Mouse (Mus musculus) 416B (cell line): Measurements from ENCODE around the gene Hipk4.

Source experiments
- DNase-seq: peaks from one replicate; pipeline ENCODE4 v3.0.0; 2011; ENCODE audit warnings: low read depth

Hipk4 gene

DNA sequence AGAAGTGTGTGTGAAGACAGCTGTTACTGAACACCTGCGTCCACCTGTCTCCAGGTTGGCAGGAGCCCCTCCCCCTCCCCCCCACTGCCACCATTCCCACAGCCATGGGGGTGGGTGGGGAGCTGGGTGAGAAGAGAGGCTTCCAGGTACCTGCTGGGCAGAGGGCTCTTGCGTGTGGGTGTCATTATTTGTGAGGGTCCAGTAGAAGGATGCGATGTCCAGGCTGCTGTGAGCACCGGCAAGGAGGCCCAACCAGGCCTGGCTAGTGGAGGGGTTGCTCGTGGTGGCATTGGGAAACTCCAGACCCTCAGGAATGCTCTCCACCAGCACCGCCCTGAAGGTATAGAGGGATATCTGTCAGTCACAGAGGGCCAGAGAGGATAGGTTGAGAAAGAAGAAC is 17.9 kb downstream of the Hipk4 start:
- no peak for DNase-seq

DNA sequence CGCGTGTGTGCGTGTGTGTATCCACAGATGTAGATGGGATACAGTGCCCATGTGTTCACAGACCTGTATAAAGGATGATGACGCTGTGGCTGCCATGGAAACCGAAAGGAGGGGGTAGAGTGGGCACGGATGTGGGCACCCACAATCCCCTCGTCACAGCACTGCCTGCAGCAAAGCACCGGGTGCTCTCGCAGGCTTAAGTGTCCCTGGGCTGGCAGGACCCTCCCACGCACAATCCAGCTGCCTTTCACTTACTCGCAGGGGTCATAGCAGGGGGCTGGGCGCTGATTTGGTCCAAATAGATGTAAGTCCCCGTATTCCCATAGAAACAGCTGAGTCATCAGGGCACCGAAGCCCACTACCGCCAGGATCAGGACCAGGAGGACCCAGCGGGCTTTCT is 18.4 kb downstream of the Hipk4 start:
- DNase-seq = peak; percentile 23

DNA sequence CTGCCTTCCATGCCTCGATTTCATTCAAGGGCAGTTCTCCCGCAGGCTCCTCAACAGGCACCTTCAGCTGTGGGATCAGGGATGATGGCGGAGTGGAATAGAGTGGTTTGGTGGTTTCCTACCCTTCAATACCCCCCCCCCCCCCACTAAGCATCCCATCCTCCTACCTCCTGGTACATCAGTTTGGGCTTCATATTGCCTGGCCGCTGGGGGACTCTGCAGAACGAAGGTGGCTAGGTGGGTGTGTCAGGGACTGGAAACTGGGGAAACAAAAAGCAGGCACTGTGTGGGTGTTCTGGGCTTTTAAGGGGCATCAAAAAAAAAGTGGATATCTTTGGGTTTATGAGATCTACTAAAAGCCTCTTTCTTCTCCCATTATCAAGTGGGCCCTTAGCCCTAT is 18.9 kb downstream of the Hipk4 start:
- no peak for DNase-seq

DNA sequence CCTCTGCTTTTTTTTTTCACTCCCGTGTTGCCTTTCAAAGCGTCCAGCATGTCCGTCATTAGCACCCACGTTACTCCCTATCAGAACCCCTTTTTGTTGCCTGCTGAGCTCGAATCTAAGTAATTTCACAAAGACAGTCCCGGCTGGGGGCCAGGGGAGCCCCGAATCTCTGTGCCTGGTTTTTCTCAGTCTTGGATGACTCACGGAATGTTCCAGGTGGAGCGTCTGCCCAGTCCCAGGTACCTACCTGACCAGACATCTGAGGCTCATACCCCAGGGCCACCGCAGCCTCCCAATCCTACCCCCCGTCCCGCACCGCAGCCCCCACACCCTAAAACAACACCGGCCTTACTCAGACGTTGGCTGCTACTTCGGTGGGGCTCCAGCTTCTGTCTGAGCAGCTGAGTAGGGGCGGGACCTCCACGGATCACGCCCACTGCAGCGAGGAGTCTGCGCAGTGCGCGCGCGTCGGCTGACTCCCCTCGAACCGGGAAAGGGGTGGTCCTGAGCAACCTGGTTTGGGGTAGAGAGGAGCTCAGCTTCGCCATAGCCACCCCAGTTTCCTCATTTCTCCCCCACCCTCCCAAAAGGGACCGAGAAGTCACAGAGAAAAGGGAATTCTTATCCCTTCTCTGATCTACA is 19.4 kb downstream of the Hipk4 start:
- DNase-seq = peak; percentile 81

DNA sequence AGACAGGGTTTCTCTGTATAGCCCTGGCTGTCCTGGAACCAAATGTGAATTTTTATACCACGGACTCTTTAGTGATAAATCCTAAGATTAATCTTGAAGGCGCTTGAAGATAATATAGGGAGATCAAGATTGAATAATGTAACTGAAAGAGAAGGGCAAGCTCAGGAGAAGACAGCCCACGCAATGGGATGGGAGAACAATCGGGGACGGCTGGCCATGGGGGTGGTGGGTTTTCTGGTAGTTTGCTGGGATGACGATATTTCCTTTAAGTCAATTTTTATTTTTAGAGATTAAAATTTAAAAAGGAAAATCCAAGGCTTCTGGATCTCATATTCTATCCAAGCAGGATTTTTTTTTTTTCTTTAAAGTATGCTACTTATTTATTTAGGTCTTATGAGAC is 20.0 kb downstream of the Hipk4 start:
- no peak for DNase-seq

DNA sequence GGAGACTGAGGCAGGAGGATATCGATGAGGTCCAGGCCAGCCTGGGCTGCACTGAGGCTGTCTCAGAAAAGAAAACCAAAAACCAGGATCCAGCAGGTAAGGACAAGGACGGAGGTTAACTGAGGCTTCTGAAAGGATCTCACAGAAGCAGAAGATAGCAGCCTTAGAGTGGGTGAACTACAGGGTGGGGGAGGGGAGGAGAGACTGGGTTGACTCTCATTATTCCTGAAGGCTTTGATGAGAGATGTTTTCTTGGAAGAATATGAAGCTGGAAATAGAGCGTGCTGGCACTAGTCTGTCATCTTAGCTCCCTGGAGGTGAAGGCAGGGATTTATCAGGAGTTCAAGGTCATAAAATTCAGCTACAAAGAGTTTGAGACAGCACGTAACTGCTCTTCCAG is 20.8 kb downstream of the Hipk4 start:
- no peak for DNase-seq

DNA sequence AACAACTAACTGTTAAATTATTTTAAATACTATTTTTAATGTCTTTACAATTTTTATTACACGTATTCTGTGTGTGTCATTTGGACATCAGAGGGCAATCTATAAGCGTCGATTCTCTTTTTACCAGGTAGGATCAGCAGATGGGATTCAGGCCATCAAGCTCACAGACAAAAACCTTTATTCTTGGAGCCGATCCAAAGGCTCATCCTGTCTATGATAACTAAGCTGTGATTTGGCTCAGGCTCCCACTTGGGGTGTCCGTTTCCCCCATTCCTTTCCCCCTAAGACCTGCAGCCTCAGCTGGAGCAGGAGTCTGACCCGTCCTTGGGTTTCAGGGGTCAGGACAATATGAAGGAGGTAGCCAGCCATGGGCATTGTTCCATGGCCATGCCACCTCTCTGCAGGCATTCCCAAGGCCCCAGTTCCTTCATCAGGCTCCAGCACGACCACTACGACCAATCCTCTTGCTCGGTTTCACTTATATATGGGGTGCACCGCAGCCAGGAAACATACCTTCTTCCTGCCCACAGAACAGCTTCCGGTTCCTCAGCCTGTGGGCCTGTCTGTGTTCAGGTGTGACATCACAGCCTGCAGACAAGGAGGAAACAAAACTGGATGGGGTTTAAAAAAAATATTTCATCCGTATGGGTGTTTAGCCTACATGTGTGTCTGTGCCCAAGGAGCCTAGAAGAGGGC is 21.8 kb downstream of the Hipk4 start:
- peak; percentile 84 for DNase-seq

DNA sequence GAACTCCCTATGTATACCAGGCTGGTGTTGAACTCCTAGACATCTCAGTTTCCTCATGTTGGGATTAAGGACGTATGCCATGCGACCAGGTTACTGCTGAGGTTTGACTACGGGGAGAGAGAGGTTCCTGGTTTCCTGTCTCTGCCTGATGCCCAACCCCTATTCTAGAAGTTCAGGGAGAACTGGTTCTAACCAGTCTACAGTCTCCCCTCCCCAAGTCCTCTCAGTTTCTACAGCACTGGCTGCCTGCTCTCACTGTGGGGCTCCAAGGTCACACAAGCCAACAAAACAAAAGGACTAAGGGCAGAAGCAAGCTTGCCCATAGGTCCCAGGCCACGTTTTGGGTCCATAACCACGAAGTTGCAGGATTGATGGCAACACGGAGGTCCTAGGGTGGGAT is 26.5 kb downstream of the Hipk4 start:
- DNase-seq = no peak

DNA sequence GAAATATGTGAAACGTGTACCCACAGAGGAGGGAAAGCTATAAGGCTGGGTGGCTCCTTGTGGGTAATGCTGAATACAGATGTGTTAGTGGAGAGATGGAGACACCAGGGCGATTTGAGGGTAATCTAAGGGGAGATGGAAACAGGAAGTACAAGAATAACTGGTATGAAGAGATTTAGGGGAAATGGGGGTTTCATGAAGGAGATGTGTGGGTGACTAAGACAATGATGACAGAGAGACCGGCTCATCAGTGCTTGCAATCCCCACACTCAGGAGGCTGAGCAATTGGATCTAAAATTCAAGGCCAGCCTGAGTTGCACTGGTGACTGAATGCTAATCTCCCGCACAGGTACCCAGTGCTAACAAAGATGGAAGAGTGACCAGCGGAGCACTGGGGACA is 29.0 kb downstream of the Hipk4 start:
- peak; percentile 42 for DNase-seq

DNA sequence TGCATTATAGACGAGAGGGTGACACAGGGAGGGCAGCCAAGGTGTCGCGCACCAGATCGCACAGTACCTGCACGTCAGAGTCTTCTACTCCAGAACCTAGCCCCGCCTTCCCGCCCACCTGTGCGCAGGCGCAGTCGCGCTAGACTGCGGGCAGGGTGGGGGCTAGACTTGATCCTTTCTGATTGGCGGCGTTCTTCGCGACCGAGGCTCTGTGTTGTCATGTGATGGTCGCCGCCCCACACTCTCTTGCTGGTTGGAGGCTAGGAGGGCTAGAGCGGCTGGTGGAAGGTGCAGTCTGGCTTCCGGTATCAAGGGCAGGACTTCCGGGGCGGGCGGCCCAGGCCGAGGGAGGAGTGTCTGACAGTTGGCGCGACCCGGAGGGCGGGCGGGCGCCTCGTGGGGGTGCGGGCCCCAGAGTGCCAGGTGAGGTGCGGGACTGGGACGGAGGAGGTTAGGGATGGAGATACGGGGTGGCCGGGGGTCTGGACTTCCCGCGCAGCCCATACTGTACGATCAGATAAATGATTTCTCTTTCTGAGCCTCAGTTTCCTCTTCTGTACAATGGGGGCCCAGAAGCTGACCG is 30.0 kb downstream of the Hipk4 start, which contains the start of the genes Pld3 and 2310022A10Rik:
Pld3 (minus strand) TSS at position 288 of the 583 bp plus-strand sequence.
2310022A10Rik (plus strand) TSS at position 303 of the 583 bp plus-strand sequence.
- peak; percentile 97 for DNase-seq

DNA sequence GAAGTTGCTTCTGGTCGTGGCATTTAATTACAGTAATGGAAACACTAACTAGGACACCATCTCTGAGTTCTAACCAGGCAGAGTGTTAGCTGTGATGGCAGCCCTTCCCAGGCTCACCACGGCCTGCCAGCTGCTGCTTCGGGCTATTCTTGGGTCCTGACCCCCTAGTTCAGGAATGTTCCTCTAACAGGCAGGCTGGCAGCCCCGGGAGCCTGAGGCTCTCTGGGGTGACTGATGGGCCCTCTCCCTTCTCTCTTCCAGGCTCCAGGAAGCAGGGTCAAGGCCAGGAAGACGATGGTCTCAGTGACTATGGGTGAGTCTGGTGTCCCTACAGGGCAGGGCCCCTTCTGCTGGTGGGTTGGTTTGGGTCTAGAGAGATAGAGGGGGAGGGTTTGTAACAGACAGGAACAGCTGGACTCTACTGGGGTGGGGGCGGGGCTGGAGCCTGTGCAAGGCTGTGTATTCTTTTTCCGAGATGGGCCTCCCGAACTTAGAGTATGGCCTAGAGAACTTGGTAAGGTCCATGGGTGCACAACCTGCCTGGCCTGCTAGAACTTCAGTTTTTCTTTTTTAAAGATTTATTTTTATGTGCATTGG is 37.3 kb downstream of the Hipk4 start:
- no peak for DNase-seq

DNA sequence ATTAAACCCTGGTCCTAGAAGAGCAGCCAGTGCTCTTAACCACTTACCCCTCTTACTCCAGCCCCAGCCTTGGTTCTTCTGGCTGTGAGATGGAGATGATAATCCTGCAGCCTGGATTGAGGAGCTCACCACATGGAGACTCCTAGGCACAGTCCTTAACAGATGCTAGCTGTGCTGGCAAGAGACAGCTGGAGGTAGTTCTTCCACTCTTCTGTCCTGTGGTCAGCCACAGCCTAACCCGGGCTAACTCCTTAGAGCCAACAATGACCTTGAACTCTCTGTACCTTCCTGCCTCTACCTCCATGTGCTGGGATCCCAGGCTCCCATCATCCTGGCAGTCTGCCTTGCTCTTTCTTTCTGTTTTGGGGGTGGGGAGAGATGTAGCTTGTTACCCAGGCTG is 37.9 kb downstream of the Hipk4 start:
- peak; percentile 54 for DNase-seq

DNA sequence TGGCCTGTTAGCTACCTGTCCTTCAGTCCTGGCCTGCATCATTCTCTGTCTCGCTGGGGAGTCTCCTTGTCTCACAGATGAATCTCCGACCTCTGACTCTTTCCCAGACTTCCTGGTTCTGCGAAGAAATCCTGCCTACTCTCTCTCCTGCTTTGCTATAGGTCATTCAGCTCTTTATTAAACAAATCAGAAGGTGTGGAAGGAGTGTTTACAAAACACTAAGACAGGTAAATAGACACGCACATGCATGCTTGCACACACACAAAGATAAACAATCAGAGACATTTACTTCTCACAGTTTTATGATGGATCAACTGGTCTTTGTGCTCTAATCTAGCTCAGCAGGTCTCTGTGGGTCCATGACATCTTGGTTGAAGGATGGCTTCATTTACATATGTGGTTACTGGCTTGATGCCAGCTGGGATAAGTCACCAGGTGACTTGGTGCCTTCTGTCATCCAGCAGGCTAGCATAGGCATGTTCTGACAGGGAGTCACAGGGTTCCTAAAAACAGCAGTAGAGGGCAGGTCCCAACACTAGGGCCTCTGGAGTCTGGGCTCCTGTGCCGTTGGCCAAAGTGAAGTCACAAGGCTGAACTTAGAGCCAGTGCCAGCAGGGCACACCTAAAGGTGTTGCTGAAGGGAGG is 46.6 kb downstream of the Hipk4 start:
- peak; percentile 34 for DNase-seq

DNA sequence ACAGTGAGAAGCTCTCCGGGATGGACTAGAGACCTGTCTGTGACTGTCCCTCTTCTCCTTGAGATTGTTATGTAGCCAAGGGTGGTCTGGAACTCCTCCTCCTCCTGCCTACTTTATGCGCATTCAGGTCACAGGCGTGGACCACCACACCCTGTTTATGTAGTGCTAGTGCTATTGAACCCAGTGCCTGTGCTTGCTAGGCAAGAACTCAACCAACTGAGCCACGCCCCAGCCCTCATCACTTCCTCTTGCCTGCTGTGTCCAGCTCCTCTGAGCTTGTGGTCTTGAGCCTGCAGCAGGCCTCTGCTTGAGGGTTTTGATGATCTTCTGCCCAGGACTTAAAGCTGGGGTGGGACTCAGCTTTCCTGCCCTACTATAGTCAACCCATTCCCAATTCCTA is 49.1 kb downstream of the Hipk4 start:
- peak; percentile 38 for DNase-seq

DNA sequence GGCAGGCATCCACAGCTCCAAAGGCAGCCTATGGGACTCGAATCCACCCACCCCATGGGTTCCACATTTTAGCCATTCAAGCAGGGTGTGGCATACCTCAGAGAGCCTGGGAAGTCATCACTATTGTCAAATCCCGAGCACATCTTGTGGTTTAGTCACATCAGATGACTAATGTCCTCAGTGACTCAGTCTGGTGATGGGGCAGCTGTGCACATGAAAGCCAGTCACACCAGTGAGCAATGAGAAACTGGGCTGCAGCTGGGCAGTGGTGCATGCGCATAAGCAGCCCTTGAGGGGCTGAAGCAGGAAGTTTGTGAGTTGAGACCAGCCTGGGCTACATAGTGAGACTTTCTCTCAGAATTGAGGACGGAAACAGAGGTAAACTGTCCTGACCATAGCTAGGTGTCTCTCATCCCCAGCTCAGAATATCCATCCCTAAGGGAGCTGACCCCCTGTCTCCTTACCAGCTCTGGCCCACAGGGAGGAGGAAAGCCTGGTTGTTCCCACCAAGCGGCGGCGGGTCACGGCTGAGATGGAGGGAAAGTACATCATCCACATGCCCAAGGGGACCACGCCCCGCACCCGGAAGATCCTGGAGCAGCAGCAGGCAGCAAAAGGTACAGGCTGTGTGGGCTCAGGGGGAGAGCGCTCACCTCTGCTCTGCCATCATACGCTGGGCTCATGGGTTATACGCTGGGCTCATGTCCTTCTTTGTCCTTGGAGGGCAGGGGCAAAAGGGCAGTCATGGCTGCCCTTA is 51.2 kb downstream of the Hipk4 start:
- DNase-seq = peak; percentile 92

DNA sequence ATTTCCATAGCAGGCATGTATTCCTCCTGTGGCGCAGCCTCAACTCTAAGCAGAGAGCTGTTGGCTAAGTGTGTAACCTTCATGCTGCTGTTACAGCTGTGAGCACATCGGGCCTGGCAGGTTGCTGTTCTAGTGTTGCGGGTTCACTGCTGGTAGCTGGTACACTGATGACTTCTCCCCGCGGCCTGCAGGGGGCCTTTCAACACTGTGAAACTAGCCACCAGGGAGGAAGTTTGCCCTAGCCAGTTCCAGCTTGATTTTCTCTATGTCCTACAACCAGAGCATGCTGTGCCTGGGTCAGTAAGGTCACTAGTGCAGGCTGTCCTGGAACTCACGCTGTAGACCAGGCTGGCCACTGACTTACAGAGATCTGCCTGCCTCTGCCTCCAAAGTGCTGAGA is 53.8 kb downstream of the Hipk4 start:
- peak; percentile 68 for DNase-seq

DNA sequence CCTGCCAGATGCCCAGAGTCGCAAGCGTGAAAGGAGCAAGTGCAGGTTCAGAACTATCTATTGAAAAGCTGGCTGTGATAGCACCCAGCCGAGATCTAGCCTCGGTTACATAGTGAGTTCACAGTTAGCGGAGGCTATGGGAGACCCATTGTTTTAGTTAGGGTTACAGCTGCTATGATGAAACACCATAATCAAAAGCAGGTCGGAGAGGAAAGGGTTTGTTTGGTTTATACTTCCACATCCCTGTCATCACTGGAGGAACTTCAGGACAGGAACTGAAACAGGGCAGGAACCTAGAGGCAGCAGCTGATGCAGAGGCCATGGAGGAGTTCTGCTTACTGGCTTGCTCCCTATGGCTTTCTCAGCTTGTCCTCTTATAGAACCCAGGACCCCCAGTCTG is 54.5 kb downstream of the Hipk4 start:
- no peak for DNase-seq

DNA sequence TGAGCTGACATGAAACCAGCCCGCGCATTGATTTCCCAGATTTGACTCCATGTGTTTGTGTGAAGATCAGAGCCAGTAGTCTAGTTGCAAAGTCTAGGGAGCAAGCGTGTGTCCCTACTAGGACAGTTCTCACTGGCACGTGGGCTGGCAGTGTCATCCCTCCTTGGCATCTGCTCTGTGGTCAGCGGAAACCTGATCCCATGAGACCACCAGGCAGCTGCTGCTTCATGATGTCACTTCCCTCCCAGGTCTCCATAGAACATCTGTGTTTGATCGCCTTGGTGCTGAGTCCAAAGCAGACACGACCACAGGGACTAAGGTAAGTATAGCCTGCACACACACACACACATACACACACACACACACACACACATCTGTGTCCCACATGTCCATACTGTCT is 55.4 kb downstream of the Hipk4 start:
- DNase-seq = no peak

DNA sequence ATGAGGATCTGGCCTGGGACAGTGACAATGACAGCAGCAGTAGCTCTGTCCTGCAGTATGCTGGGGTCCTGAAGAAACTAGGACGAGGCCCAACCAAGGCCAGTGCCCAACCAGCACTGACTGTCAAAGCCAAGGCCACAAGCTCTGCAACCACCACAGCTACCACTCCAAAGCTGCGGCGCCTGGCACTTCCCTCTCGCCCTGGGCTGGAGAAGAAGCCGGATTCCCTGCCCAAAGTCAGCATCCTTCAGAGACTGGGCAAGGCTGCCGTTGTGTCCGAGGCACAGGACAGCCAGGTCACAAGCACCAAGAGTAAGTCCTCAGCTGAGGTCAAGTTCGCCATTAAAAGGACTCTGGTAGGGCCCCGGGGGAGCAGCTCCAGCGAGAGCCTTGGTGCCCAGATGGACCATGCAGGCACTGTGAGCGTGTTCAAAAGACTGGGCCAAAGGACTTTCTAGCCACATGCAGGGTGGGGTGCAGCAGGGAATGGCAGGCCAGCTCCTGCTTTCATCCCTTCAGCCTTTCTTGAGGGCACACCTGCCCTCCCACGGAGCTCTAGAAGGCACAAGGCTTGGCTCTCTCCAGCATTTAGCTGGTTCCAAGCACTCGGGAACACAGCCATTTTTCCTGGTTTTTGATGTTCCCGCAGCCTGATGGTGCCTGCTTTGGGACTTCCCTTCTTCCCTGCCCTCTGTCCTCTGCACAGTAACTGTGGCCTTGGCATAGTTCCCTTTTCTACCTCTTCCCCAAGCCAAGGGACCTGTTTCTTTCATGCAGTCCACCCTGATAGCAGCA is 57.5 kb downstream of the Hipk4 start:
- no peak for DNase-seq
